Mouse (Mus musculus) adrenal gland, postnatal 14 days (tissue): ENCODE results near the gene Scrn3. TPM values are rescaled to one million over a fixed set of nuclear protein-coding genes. Genes with fewer than 3 reads are reported as not detected.

Experiments used
- DNase-seq: peaks from one replicate; pipeline ENCODE4 v3.0.0; 2021; ENCODE audit warnings: mixed read lengths
- total RNA-seq: library from RNA; stranded (reverse); gene quantifications from 2 replicates; pipeline ENCODE4 v1.2.3, GENCODE M21; 2021

Scrn3 gene
- total RNA-seq, 1 experiment from 2014 or later: 20.3 TPM

- no peak for DNase-seq
These were observed 68.0 kb downstream of the Scrn3 start for GRCm38 (mm10) chr2:73380298-73380975.

- no peak for DNase-seq
These were observed 72.8 kb downstream of the Scrn3 start for GRCm38 (mm10) chr2:73385172-73385571.

GRCm38 (mm10) chr2:73385641-73386355 lies 73.4 kb downstream of the Scrn3 start:
- peak; percentile 14 for DNase-seq

- DNase-seq: peak; percentile 100
These were observed 74.1 kb downstream of the Scrn3 start, which contains the start of gene Gpr155 for GRCm38 (mm10) chr2:73386356-73387046. Gene Gpr155, minus strand, starts transcription at chr2:73386572.

Other genes with a start within 250 kb of the Scrn3 start
- gene Ola1, start 93.7 kb upstream of the Scrn3 start, total RNA-seq: 45.0 and 47.3 TPM in 2 replicates
- not detected in 2 replicates for gene Sp9, start 40.7 kb upstream of the Scrn3 start, total RNA-seq
- 18.6 and 22.0 TPM in 2 replicates for gene Cir1, start 100 bp downstream of the Scrn3 start, total RNA-seq
- 9.0 and 10.9 TPM in 2 replicates for gene Gpr155, start 74.0 kb downstream of the Scrn3 start, total RNA-seq
- gene Wipf1, start 217.1 kb downstream of the Scrn3 start, total RNA-seq: 21.6 and 29.3 TPM in 2 replicates